Mouse (Mus musculus) myocyte (in vitro differentiated cells): Measurements from ENCODE around the gene Padi2. TPM values are rescaled to one million over a fixed set of nuclear protein-coding genes. Genes with fewer than 3 reads are reported as not detected.

ENCODE experiments used
- H3K27me3 ChIP-seq: one replicate; pipeline ENCODE4 v1.6.1; 2011; ENCODE audit not compliant: control insufficient read depth, insufficient read depth, insufficient read length
- H3K36me3 ChIP-seq: one replicate; pipeline ENCODE4 v1.6.1; 2011; ENCODE audit not compliant: control insufficient read depth, insufficient read depth
- H3K4me2 ChIP-seq: one replicate; pipeline ENCODE4 v1.6.1; 2011; ENCODE audit warnings: low read depth, control low read depth
- H3K4me3 ChIP-seq: one replicate; pipeline ENCODE4 v1.5.1; 2011; ENCODE audit warnings: mild to moderate bottlenecking, control low read depth, moderate library complexity
- H3K79me2 ChIP-seq: one replicate; pipeline ENCODE4 v1.6.1; 2011; ENCODE audit not compliant: control insufficient read depth, insufficient read depth
- H3ac ChIP-seq: one replicate; pipeline ENCODE4 v1.6.1; 2011; ENCODE audit not compliant: control insufficient read depth, insufficient read length
- CEBPB ChIP-seq: IDR thresholded peaks from 2 replicates; pipeline ENCODE4 v1.6.1; 2011; ENCODE audit warnings: mild to moderate bottlenecking, moderate library complexity; ENCODE audit not compliant: poor library complexity, insufficient read depth, severe bottlenecking
- E2F4 ChIP-seq: IDR thresholded peaks from one replicate; pipeline ENCODE4 v1.6.1; 2011; ENCODE audit warnings: mild to moderate bottlenecking, control low read depth, moderate library complexity; ENCODE audit not compliant: insufficient read depth
- MAX ChIP-seq: IDR thresholded peaks from one replicate; pipeline ENCODE4 v1.6.1; 2011; ENCODE audit warnings: low read depth, mild to moderate bottlenecking, control low read depth
- MYOD1 ChIP-seq, 3 experiments: IDR thresholded peaks; one replicate each; pipeline ENCODE4 v1.6.1; 2011; ENCODE audit warnings: control low read depth in 2 of 3, low read depth in 2 of 3, mild to moderate bottlenecking in 2 of 3, moderate library complexity in 1 of 3; ENCODE audit not compliant: insufficient read length in 2 of 3, control insufficient read depth in 1 of 3
- MYOG ChIP-seq, 3 experiments: IDR thresholded peaks; one replicate each; pipeline ENCODE4 v1.6.1; 2011; ENCODE audit warnings: control low read depth in 2 of 3, low read depth in 2 of 3, mild to moderate bottlenecking in 2 of 3; ENCODE audit not compliant: insufficient read length in 2 of 3, control insufficient read depth in 1 of 3, insufficient read depth in 1 of 3
- POLR2A ChIP-seq: IDR thresholded peaks from one replicate; pipeline ENCODE4 v1.6.1; 2011; ENCODE audit warnings: low read depth, mild to moderate bottlenecking, control low read depth, moderate library complexity; ENCODE audit not compliant: insufficient read length
- POLR2AphosphoS2 ChIP-seq: IDR thresholded peaks from one replicate; pipeline ENCODE4 v1.6.1; 2011; ENCODE audit warnings: low read depth, control low read depth; ENCODE audit not compliant: insufficient read length
- REST ChIP-seq: IDR thresholded peaks from one replicate; pipeline ENCODE4 v1.6.1; 2011; ENCODE audit warnings: mild to moderate bottlenecking, control low read depth, moderate library complexity; ENCODE audit not compliant: insufficient read depth, insufficient read length
- SRF ChIP-seq: IDR thresholded peaks from one replicate; pipeline ENCODE4 v1.6.1; 2011; ENCODE audit warnings: low read depth; ENCODE audit not compliant: control insufficient read depth, insufficient read length
- TCF12 ChIP-seq: IDR thresholded peaks from one replicate; pipeline ENCODE4 v1.6.1; 2011; ENCODE audit warnings: mild to moderate bottlenecking, control low read depth; ENCODE audit not compliant: poor library complexity, insufficient read depth, severe bottlenecking
- TCF3 ChIP-seq: IDR thresholded peaks from one replicate; pipeline ENCODE4 v1.6.1; 2011; ENCODE audit warnings: low read depth, control low read depth; ENCODE audit not compliant: insufficient read length
- USF1 ChIP-seq: IDR thresholded peaks from one replicate; pipeline ENCODE4 v1.6.1; 2011; ENCODE audit warnings: low read depth, mild to moderate bottlenecking, control low read depth, moderate library complexity
- polyA plus RNA-seq: library from polyadenylated mRNA; unstranded; fragments of >200 nt; fragmentation: generic; extraction: Trizol; gene quantifications from one replicate; pipeline ENCODE4 v1.2.1, GENCODE M21; 2012; ENCODE audit warnings: missing spikeins

Padi2 gene
- polyA plus RNA-seq, 1 experiment, result 20.7 TPM

DNA sequence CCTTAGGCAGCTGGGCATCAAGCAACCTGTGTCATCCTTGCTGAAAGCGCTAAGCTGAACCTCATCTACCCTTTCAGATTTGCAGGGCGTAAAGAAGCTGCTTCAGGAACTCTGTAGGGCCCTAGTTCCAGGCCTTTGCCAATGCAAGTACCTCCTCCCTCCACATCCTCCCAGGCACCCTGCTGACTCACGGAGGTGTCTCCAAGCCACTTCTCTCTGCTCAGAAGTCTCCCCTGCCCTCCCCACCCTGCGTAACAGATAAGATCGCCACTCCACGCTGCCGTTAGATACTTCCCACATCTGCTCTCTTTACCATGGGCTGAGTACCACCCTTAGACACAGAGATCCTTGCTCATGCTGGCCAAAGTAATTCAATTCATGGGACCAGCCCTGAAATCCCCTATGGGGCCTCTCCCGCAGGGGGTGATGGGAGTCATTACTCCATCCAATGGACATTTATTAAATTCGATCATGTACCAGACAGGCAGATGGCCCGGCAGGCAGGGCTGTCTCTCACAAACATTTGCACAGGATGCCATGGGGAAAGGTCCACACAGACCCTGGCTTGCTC lies 24.8 kb downstream of the Padi2 start:
- Histone ChIP-seq H3ac (no peak overlapping the region), H3K27me3 (no peaks in the 10 kb centered on the region), H3K36me3 (no peaks in the 10 kb centered on the region), H3K4me2 (no peak overlapping the region), H3K4me3 (no peak overlapping the region), H3K79me2 (no peaks in the 10 kb centered on the region)
- TF ChIP-seq MYOD1 (IDR thresholded peaks at IDR 0.05; ENCODE audit: control insufficient read depth in 1 of 3, insufficient read length in 2 of 3, low read depth in 2 of 3), result no peak
- TF ChIP-seq POLR2AphosphoS2, result no peak
- TF ChIP-seq E2F4, result no peak
- no peak for TF ChIP-seq USF1
- TF ChIP-seq TCF3, result no peak
- no peak for TF ChIP-seq CEBPB
- TF ChIP-seq REST, result no peak
- TF ChIP-seq TCF12, result no peak
- TF ChIP-seq POLR2A, result no peak
- TF ChIP-seq MAX, result no peak
- TF ChIP-seq MYOG (IDR thresholded peaks at IDR 0.05; ENCODE audit: control insufficient read depth in 1 of 3, insufficient read depth in 1 of 3, insufficient read length in 2 of 3, low read depth in 2 of 3), result no peak
- TF ChIP-seq SRF, result no peak

- no peak overlapping the region for H3K4me3 ChIP-seq
- H3K79me2 ChIP-seq, result no peaks in the 10 kb centered on the region
- H3K36me3 ChIP-seq, result no peaks in the 10 kb centered on the region
- H3K27me3 ChIP-seq, result no peaks in the 10 kb centered on the region
- TF ChIP-seq REST (no peak), MYOD1 (IDR thresholded peaks at IDR 0.05; ENCODE audit: control insufficient read depth in 1 of 3, insufficient read length in 2 of 3, low read depth in 2 of 3) (peak in 1 of 3 experiments; percentile 46)
- H3K4me2 ChIP-seq, result no peak overlapping the region
- H3ac ChIP-seq, result no peak overlapping the region
These were observed 29.5 kb downstream of the Padi2 start for GRCm38 (mm10) chr4:140935643-140936042.

DNA sequence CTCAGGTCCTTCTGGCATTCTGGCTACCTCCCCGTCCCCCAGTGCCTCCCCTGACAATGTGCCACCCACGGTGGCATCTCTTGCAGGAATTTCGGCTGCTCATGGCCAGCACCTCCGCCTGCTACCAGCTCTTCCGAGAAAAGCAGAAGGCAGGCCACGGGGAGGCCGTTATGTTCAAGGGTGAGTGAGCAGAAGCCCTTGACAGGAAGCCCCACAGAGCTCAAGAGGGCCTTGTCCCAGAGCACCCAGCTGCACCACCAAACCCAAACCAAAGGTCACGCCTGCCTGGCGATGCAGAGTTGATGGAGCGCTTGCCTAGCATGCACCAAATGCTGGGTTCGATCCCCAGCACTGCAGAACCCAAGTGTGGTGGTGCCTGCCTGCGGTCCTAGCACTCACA lies 38.2 kb downstream of the Padi2 start:
- no peak for TF ChIP-seq USF1
- no peak for TF ChIP-seq POLR2A
- no peak for TF ChIP-seq MYOG (IDR thresholded peaks at IDR 0.05; ENCODE audit: control insufficient read depth in 1 of 3, insufficient read depth in 1 of 3, insufficient read length in 2 of 3, low read depth in 2 of 3)
- no peak for TF ChIP-seq SRF
- no peak for TF ChIP-seq TCF12
- no peak for TF ChIP-seq CEBPB
- no peak for TF ChIP-seq TCF3
- no peak for TF ChIP-seq MAX
- TF ChIP-seq MYOD1 (IDR thresholded peaks at IDR 0.05; ENCODE audit: control insufficient read depth in 1 of 3, insufficient read length in 2 of 3, low read depth in 2 of 3), result no peak
- no peak for TF ChIP-seq POLR2AphosphoS2
- TF ChIP-seq E2F4, result no peak
- TF ChIP-seq REST, result no peak
- peak overlapping the region; percentile 26 for H3K4me2 ChIP-seq
- H3ac ChIP-seq, result no peak overlapping the region
- H3K4me3 ChIP-seq, result no peak overlapping the region
- H3K27me3 ChIP-seq, result no peaks in the 10 kb centered on the region
- H3K79me2 ChIP-seq, result no peaks in the 10 kb centered on the region
- no peaks in the 10 kb centered on the region for H3K36me3 ChIP-seq

GRCm38 (mm10) chr4:140944961-140945442 lies 38.9 kb downstream of the Padi2 start:
- TF ChIP-seq MYOD1 (IDR thresholded peaks at IDR 0.05; ENCODE audit: control insufficient read depth in 1 of 3, insufficient read length in 2 of 3, low read depth in 2 of 3) (peak in 1 of 3 experiments; percentile 8), TCF3 (peak; percentile 26), POLR2A (no peak)
- peak overlapping the region; percentile 26 for H3K4me2 ChIP-seq
- no peak overlapping the region for H3K4me3 ChIP-seq
- H3K27me3 ChIP-seq, result no peaks in the 10 kb centered on the region
- H3K36me3 ChIP-seq, result no peaks in the 10 kb centered on the region
- H3K79me2 ChIP-seq, result no peaks in the 10 kb centered on the region
- no peak overlapping the region for H3ac ChIP-seq

DNA sequence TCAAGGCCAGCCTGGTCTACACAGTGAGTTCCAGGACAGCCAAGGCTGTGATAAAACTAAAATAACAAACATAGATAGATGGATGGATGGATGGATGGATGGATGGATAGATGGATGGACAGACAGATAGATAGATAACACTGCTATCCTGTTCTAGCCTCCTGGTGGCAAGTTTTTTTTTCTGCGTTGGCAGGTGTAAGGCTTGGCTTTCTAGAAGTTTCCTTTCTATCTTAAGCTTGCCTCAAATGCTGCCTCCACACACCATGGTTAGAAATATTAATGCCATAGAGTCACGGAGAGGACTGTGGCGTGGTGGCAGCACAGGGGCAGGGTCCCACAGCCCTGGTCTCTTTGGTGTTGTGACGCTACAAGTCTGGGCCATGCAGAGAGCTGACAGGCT lies 39.4 kb downstream of the Padi2 start:
- no peak for TF ChIP-seq CEBPB
- no peak for TF ChIP-seq MYOD1 (IDR thresholded peaks at IDR 0.05; ENCODE audit: control insufficient read depth in 1 of 3, insufficient read length in 2 of 3, low read depth in 2 of 3)
- no peak for TF ChIP-seq SRF
- TF ChIP-seq POLR2A, result no peak
- no peak for TF ChIP-seq MAX
- TF ChIP-seq POLR2AphosphoS2, result no peak
- TF ChIP-seq E2F4, result no peak
- no peak for TF ChIP-seq MYOG (IDR thresholded peaks at IDR 0.05; ENCODE audit: control insufficient read depth in 1 of 3, insufficient read depth in 1 of 3, insufficient read length in 2 of 3, low read depth in 2 of 3)
- TF ChIP-seq TCF3, result no peak
- H3ac ChIP-seq, result no peak overlapping the region
- no peaks in the 10 kb centered on the region for H3K79me2 ChIP-seq
- H3K4me2 ChIP-seq, result peak overlapping the region; percentile 26
- H3K27me3 ChIP-seq, result no peaks in the 10 kb centered on the region
- no peak overlapping the region for H3K4me3 ChIP-seq
- H3K36me3 ChIP-seq, result no peaks in the 10 kb centered on the region
